Mouse (Mus musculus): ENCODE data around the gene Mylk.

DNA sequence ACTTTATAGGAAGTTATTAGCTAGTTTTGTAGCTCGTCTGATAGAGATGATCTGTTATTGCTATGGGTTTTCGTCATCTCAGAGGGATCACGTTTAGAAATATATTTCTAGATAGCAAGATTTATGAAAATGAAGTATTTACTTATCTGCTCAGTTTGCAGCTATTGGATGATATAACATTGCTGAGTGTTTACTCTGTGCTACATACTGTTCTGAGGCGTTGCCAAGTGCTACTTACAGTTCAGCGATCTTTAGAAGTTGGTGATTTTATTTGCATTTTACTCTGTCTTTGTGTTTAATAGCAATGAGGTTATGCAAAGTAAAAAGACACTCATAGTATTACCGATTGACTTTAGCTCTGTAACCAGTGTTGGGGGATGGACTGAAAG lies 44.2 kb upstream of the Mylk start:
- TF ChIP-seq GATA1 (IDR thresholded peaks at IDR 0.05; ENCODE audit: low read length) (no peak), TAL1 (IDR thresholded peaks at IDR 0.05; ENCODE audit: low read length) (no peak)

All from erythroblast, embryonic 14.5 days (primary cell).